Mouse (Mus musculus) stomach, embryonic 14.5 days (tissue): ENCODE measurements around the gene Tbc1d16. TPM values are rescaled to one million over a fixed set of nuclear protein-coding genes. Genes with fewer than 3 reads are reported as not detected.

Experiments used
- ATAC-seq: fragments of 200-750 bp; cut with Nextera tagmentation; 2 replicates; pipeline ENCODE4 v1.8.0; 2017; ENCODE audit warnings: low read depth, moderate TSS enrichment; ENCODE audit not compliant: insufficient number of reproducible peaks, insufficient read depth, low FRiP score
- H3K27ac ChIP-seq: fragments of 300-500 bp; sonication (generic); 2 replicates; pipeline ENCODE4 v1.5.1; 2014; ENCODE audit warnings: mild to moderate bottlenecking, low read length, moderate library complexity, mixed read lengths
- H3K27me3 ChIP-seq: fragments of 300-500 bp; sonication (generic); 2 replicates; pipeline ENCODE4 v1.6.1; 2014; ENCODE audit warnings: low read length, control low read depth, mixed read lengths; ENCODE audit not compliant: control insufficient read depth, insufficient read depth
- H3K36me3 ChIP-seq: fragments of 300-500 bp; sonication (generic); 2 replicates; pipeline ENCODE4 v1.6.1; 2014; ENCODE audit warnings: mild to moderate bottlenecking, control low read depth, low read length, moderate library complexity, mixed read lengths; ENCODE audit not compliant: control insufficient read depth, insufficient read depth
- H3K4me1 ChIP-seq: fragments of 300-500 bp; sonication (generic); 2 replicates; pipeline ENCODE4 v1.6.1; 2014; ENCODE audit warnings: low read length, control low read depth, mixed read lengths; ENCODE audit not compliant: control insufficient read depth, insufficient read depth
- H3K4me2 ChIP-seq: fragments of 300-500 bp; sonication (generic); replicated peaks from 2 replicates; pipeline ENCODE4 v1.6.1; 2014; ENCODE audit warnings: low read depth, low read length, control low read depth
- H3K4me3 ChIP-seq: fragments of 300-500 bp; sonication (generic); 2 replicates; pipeline ENCODE4 v1.5.1; 2014; ENCODE audit warnings: low read depth, low read length, control low read depth
- H3K9ac ChIP-seq: fragments of 300-500 bp; sonication (generic); replicated peaks from 2 replicates; pipeline ENCODE4 v1.6.1; 2014; ENCODE audit warnings: low read depth, mild to moderate bottlenecking, control low read depth, low read length, moderate library complexity, mixed read lengths
- H3K9me3 ChIP-seq: fragments of 300-500 bp; sonication (generic); 2 replicates; pipeline ENCODE4 v1.6.1; 2016; ENCODE audit warnings: low read depth, low read length, control low read depth; ENCODE audit not compliant: control insufficient read depth
- WGBS: fragments of 180-500 bp; shearing (Covaris S2); extraction: QIAGEN DNeasy Blood & Tissue Kit; methylation state at CpG from one replicate; pipeline ENCODE4 v1.1.7; 2014; 5-methylcytosine and 5-hydroxymethylcytosine counted together
- polyA plus RNA-seq: library from polyadenylated mRNA; unstranded; fragments of >200 nt; fragmentation: Nextera tagmentation; extraction: Ambion mirVana; gene quantifications from 2 replicates; pipeline ENCODE4 v1.2.1, GENCODE M21; 2014

Tbc1d16 gene
- polyA plus RNA-seq, 1 experiment from 2014 or later, result 14.8 TPM

DNA sequence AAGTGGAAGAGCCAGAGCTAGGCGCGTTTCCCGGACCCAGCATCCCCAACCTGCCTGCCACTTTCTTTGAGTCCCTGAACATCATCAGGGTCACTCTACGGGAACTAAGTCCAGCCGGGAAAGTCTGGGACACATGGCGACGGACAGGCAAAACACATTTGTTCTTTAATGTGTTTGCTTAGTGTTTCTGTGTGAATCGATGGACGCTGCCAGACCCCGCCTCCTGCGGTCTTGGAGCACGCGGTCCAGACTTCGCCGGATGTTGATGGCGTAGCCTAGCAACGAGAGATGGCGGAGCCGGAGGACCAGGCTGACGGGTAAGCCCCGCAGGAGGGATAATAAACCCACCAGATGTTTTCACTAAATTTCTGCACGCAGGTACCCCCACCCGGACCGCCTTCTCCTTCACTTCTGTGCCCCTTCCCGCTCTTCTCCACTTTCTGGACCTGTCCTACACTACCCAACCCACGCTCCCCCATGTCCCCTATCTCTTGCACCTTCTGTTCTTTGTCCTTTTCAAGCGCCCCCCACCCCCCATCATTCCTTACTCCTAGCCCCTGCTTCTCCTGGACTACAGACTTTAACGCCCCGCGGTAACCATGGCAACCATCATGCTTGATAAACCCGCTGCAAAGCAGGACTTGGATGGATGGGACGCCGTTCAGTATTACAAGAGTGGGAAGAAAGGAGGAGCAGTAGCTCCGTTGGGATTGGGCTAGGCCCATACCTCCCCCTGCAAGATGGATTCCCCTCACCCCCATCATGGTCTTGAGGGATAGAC is 737 bp upstream of the Tbc1d16 start:
- H3K27ac ChIP-seq, result peak overlapping the region; percentile 48
- no peaks in the 10 kb centered on the region for H3K27me3 ChIP-seq
- H3K4me1 ChIP-seq, result peaks cover 11% of the 10 kb centered on the region
- H3K9ac ChIP-seq, result 0 out of 2 replicates have a peak overlapping the region, but pooled peaks have one; percentile 66
- peak overlapping the region; percentile 64 for H3K4me3 ChIP-seq
- ATAC-seq, result peak; percentile 60; the same call in 1 of the 2 replicates
- WGBS, result 1% methylated on average over 34 of the region's 34 CpGs
- no peaks in the 10 kb centered on the region for H3K36me3 ChIP-seq
- peak overlapping the region; percentile 98 for H3K4me2 ChIP-seq
- no peaks in the 10 kb centered on the region for H3K9me3 ChIP-seq

GRCm38 (mm10) chr11:119227591-119227990 is 708 bp downstream of the Tbc1d16 start:
- peak overlapping the region; percentile 66 for H3K9ac ChIP-seq
- H3K9me3 ChIP-seq, result no peaks in the 10 kb centered on the region
- peaks cover 25% of the 10 kb centered on the region for H3K4me1 ChIP-seq
- ATAC-seq, result no peak
- H3K4me3 ChIP-seq, result peak overlapping the region; percentile 64
- H3K27ac ChIP-seq, result no peak overlapping the region; the same call in 1 of the 2 replicates
- no peaks in the 10 kb centered on the region for H3K27me3 ChIP-seq
- H3K36me3 ChIP-seq, result no peaks in the 10 kb centered on the region
- H3K4me2 ChIP-seq, result peak overlapping the region; percentile 98
- 2% methylated on average over 12 of the region's 12 CpGs for WGBS

GRCm38 (mm10) chr11:119225634-119226033 is 2.7 kb downstream of the Tbc1d16 start:
- ATAC-seq, result no peak
- H3K9ac ChIP-seq, result no peak overlapping the region
- no peaks in the 10 kb centered on the region for H3K9me3 ChIP-seq
- H3K4me2 ChIP-seq, result no peak overlapping the region
- H3K27me3 ChIP-seq, result no peaks in the 10 kb centered on the region
- H3K4me1 ChIP-seq, result peaks cover 25% of the 10 kb centered on the region
- no peak overlapping the region for H3K4me3 ChIP-seq
- 77% methylated on average over 9 of the region's 9 CpGs for WGBS
- H3K27ac ChIP-seq, result no peak overlapping the region
- no peaks in the 10 kb centered on the region for H3K36me3 ChIP-seq

- H3K9ac ChIP-seq, result no peak overlapping the region
- H3K27ac ChIP-seq, result no peak overlapping the region
- no peaks in the 10 kb centered on the region for H3K27me3 ChIP-seq
- WGBS, result 93% methylated on average over 6 of the region's 6 CpGs
- peaks cover 29% of the 10 kb centered on the region for H3K4me1 ChIP-seq
- H3K36me3 ChIP-seq, result no peaks in the 10 kb centered on the region
- ATAC-seq, result no peak
- H3K9me3 ChIP-seq, result no peaks in the 10 kb centered on the region
- no peak overlapping the region for H3K4me3 ChIP-seq
- H3K4me2 ChIP-seq, result no peak overlapping the region
Observed at GRCm38 (mm10) chr11:119224926-119225325, 3.4 kb downstream of the Tbc1d16 start.

- Histone ChIP-seq H3K9me3 (no peaks in the 10 kb centered on the region), H3K27me3 (no peaks in the 10 kb centered on the region), H3K4me3 (no peak overlapping the region), H3K4me1 (peaks cover 33% of the 10 kb centered on the region), H3K27ac (peak overlapping the region; percentile 23; the same call in 1 of the 2 replicates), H3K36me3 (no peaks in the 10 kb centered on the region; the same call in 1 of the 2 replicates), H3K9ac (no peak overlapping the region), H3K4me2 (no peak overlapping the region)
- ATAC-seq, result no peak
- WGBS, result 73% methylated on average over 20 of the region's 20 CpGs
Observed at GRCm38 (mm10) chr11:119223124-119223890, 5.0 kb downstream of the Tbc1d16 start.

DNA sequence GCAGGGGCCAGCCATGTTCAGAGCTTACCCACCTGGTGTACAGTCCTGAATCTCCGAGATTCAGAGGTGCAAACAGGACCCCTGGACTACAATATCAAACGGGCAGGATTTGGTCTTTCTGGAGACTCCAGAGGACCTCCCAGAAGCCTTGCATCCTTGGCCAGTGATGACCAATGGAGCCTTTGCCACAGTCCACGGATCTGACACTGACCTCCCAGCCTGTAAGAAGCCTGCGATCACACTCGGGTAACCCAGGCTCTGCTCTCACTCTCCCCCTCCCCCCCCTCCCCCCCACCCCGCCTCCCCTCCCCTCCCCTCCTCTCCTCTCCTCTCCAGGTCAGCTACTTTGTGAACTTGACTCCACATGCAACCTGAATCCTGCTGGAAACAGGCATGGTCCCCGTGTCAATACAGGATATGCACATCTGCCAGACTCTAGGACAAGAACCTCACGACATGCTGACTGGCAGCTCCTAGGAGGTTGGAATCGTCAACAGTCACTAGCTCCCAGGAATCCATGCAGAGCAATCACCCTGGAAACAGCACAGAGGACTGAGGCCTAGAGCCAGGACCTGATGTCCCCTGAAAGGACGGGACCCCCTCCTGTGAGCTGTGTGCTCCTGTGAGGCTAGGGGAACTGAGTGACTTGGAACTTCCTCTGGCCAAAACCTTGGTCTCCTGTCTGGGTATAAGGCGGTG is 6.3 kb downstream of the Tbc1d16 start:
- Histone ChIP-seq H3K4me3 (no peak overlapping the region), H3K9me3 (no peaks in the 10 kb centered on the region), H3K4me2 (no peak overlapping the region), H3K27ac (no peak overlapping the region), H3K36me3 (peaks cover 3% of the 10 kb centered on the region; the same call in 1 of the 2 replicates), H3K4me1 (peaks cover 27% of the 10 kb centered on the region), H3K9ac (no peak overlapping the region), H3K27me3 (no peaks in the 10 kb centered on the region)
- 52% methylated on average over 10 of the region's 11 CpGs for WGBS
- no peak for ATAC-seq

- no peak overlapping the region for H3K9ac ChIP-seq
- no peaks in the 10 kb centered on the region for H3K27me3 ChIP-seq
- ATAC-seq, result no peak
- peaks cover 42% of the 10 kb centered on the region for H3K4me1 ChIP-seq
- H3K9me3 ChIP-seq, result no peaks in the 10 kb centered on the region
- WGBS, result 27% methylated on average over 17 of the region's 17 CpGs
- H3K27ac ChIP-seq, result no peak overlapping the region
- no peak overlapping the region for H3K4me3 ChIP-seq
- H3K36me3 ChIP-seq, result peaks cover 3% of the 10 kb centered on the region; the same call in 1 of the 2 replicates
- no peak overlapping the region for H3K4me2 ChIP-seq
Observed at GRCm38 (mm10) chr11:119219816-119220465, 8.4 kb downstream of the Tbc1d16 start.

DNA sequence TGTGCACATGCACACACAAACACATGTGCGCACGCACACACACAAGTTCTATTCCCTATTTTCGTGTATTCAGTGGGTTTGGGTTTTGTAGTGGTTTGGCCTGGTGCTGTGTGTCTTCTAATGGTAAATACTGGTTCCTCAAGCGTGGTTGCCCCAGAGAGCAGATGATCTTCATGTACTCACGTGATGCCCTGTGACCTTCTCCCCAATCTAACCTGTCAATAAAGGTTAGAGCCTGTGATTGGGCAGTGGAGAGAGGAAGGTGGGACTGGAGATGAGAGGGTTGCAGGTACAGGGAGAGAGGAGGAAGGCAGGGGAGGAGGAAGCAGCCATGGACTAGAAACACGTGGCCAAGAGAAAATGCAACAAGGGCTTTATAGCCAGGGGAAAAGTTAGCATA is 10.4 kb downstream of the Tbc1d16 start:
- Histone ChIP-seq H3K4me1 (peaks cover 48% of the 10 kb centered on the region), H3K9ac (no peak overlapping the region), H3K4me3 (no peak overlapping the region), H3K4me2 (no peak overlapping the region), H3K27ac (no peak overlapping the region), H3K9me3 (no peaks in the 10 kb centered on the region), H3K36me3 (peaks cover 3% of the 10 kb centered on the region; the same call in 1 of the 2 replicates), H3K27me3 (no peaks in the 10 kb centered on the region)
- 92% methylated on average over 6 of the region's 6 CpGs for WGBS
- ATAC-seq, result no peak
